Mouse (Mus musculus) CD4-positive naive resting alpha-beta T cell, adult 76 days (primary cell): ENCODE measurements around the gene Hes2. TPM values are rescaled to one million over a fixed set of nuclear protein-coding genes. Genes with fewer than 3 reads are reported as not detected.

Experiments
- total RNA-seq: library from RNA; stranded (reverse); gene quantifications from one replicate; pipeline ENCODE4 v1.2.4, GENCODE M21; 2023

Gene Hes2
- total RNA-seq, result not detected

GRCm38 (mm10) chr4:152158585-152159284 is at the start of gene Hes2:
Hes2 (plus strand) TSS chr4:152158867.

GRCm38 (mm10) chr4:152115921-152116612 is 42.6 kb upstream of the Hes2 start, which contains the start of gene Tnfrsf25:
Tnfrsf25 (plus strand) TSS chr4:152115934.

GRCm38 (mm10) chr4:152151966-152152544 is 6.6 kb upstream of the Hes2 start, which contains the start of gene Espn:
Espn (minus strand) TSS chr4:152152371.

GRCm38 (mm10) chr4:152177537-152178343 is 19.1 kb downstream of the Hes2 start, which contains the start of gene Acot7:
Acot7 (plus strand) TSS chr4:152178134.

Other genes starting within 250 kb of the Hes2 start
- 44.3 TPM for gene Dnajc11, start 225.2 kb upstream of the Hes2 start, total RNA-seq
- gene Thap3, start 169.9 kb upstream of the Hes2 start, total RNA-seq, result 38.5 TPM
- gene Phf13, start 162.6 kb upstream of the Hes2 start, total RNA-seq, result 14.7 TPM
- 32.2 TPM for gene Klhl21, start 150.1 kb upstream of the Hes2 start, total RNA-seq
- gene Zbtb48, start 131.2 kb upstream of the Hes2 start, total RNA-seq, result 20.2 TPM
- not detected for gene Tas1r1, start 120.3 kb upstream of the Hes2 start, total RNA-seq
- 42.2 TPM for gene Nol9, start 119.5 kb upstream of the Hes2 start, total RNA-seq
- gene Plekhg5, start 86.4 kb upstream of the Hes2 start, total RNA-seq, result 2.8 TPM
- gene Tnfrsf25, start 42.9 kb upstream of the Hes2 start, total RNA-seq, result 36.5 TPM
- gene Espn, start 6.5 kb upstream of the Hes2 start, total RNA-seq, result 2.7 TPM
- 6.3 TPM for gene Acot7, start 19.3 kb downstream of the Hes2 start, total RNA-seq
- gene Gpr153, start 115.4 kb downstream of the Hes2 start, total RNA-seq, result 0.23 TPM
- not detected for gene Hes3, start 132.8 kb downstream of the Hes2 start, total RNA-seq
- gene Icmt, start 138.4 kb downstream of the Hes2 start, total RNA-seq, result 15.8 TPM
- not detected for gene Rnf207, start 160.1 kb downstream of the Hes2 start, total RNA-seq
- 940 TPM for gene Rpl22, start 166.9 kb downstream of the Hes2 start, total RNA-seq
- not detected for gene Chd5, start 179.8 kb downstream of the Hes2 start, total RNA-seq